Comparison of ENCODE assay signal across 22 mouse cellular contexts in the genomic region with DNA sequence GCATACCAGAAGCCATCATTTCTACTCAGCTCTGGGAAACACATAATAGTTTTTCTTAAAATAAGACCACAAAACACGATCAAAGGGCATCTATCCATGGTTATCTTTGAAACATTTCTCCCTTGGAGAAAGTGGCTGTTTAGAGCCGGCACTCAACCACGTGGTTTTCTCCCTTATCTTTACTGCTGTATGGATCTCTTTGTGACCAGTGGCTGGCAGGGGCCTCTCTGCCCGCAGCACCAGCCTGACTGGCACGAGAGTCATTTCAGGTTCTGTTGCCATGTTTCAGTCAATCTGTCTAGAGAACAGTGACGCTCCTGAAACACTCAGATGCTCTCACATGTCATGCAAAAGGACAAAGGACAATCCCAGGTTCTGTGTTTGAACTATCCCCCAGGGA.
"Had no signal": no experiment of that assay in that cellular context is flagged by ENCODE, and none has a peak within 500 bp of the region (broad histone marks: within the 10 kb centered on the region; RNA-seq: fewer than 3 reads in every experiment).

No protein-coding gene starts in this region.

- H3K4me1 ChIP-seq: megakaryocyte, embryonic 14.5 days; neural tube, embryonic 12.5 days had no signal

- H3K4me3 ChIP-seq: limb, embryonic 12.5 days; limb, embryonic 15.5 days; megakaryocyte, embryonic 14.5 days; neural tube, embryonic 12.5 days; neural tube, embryonic 15.5 days had no signal

- H3K27ac ChIP-seq: limb, embryonic 12.5 days; limb, embryonic 15.5 days; liver, embryonic 14.5 days; macrophage; neural tube, embryonic 12.5 days; neural tube, embryonic 15.5 days; stomach, postnatal 0 days had no signal

- H3K4me2 ChIP-seq: limb, embryonic 12.5 days; limb, embryonic 15.5 days; liver, embryonic 11.5 days; lung, embryonic 14.5 days; midbrain, embryonic 11.5 days; neural tube, embryonic 12.5 days; neural tube, embryonic 15.5 days had no signal

- H3K27me3 ChIP-seq: limb, embryonic 12.5 days; limb, embryonic 15.5 days; megakaryocyte, embryonic 14.5 days; neural tube, embryonic 12.5 days; neural tube, embryonic 15.5 days had no signal

- ATAC-seq: liver, postnatal 0 days; lung, postnatal 0 days had no signal

- H3K9me3 ChIP-seq: limb, embryonic 12.5 days; limb, embryonic 15.5 days; neural tube, embryonic 12.5 days; neural tube, embryonic 15.5 days had no signal

- DNase-seq: kidney, postnatal 14 days; left cerebral cortex, postnatal 4 days; liver, postnatal 0 days; lung, embryonic 14.5 days; midbrain, embryonic 14.5 days; right cerebral cortex, adult 18-20 months; right cerebral cortex, postnatal 14 days; right cerebral cortex, postnatal 4 days; thymus, adult 2 months; thymus, postnatal 14 days; thymus, postnatal 4 days had no signal

- H3K9ac ChIP-seq: limb, embryonic 12.5 days; limb, embryonic 15.5 days; liver, embryonic 14.5 days; liver, postnatal 0 days; lung, embryonic 14.5 days; neural tube, embryonic 12.5 days; neural tube, embryonic 15.5 days had no signal

- H3K36me3 ChIP-seq: limb, embryonic 15.5 days; neural tube, embryonic 12.5 days; neural tube, embryonic 15.5 days had no signal
